In genomic region chr7:144489067-144489774, GRCm38 (mm10) we compare ENCODE assay signal across 11 mouse cellular contexts. TPM values are rescaled to one million over a fixed set of nuclear protein-coding genes. Genes with fewer than 3 reads are reported as not detected.
DNase-seq lines count a peak whose midpoint lies in the region; ATAC-seq and TF ChIP-seq lines count a peak whose summit lies in the region.
"Had no signal": no experiment of that assay in that cellular context is flagged by ENCODE, and none has a peak within 500 bp of the region (broad histone marks: within the 10 kb centered on the region; RNA-seq: fewer than 3 reads in every experiment).

No protein-coding gene starts in this region.

- intact Hi-C loops in heart, postnatal 10 days (cut with DNase I) = loop anchor here (10.0 kb wide), 1 partner anchor 416 kb away; no protein-coding TSS in a partner anchor

- no peak for TF ChIP-seq CTCF in lung, postnatal 0 days (IDR thresholded peaks at IDR 0.05)

- no peaks in the 10 kb centered on the region for H3K9me3 ChIP-seq in embryonic facial prominence, embryonic 14.5 days (ENCODE audit: control insufficient read depth, low read length)
- no peaks in the 10 kb centered on the region for H3K9me3 ChIP-seq in embryonic facial prominence, embryonic 10.5 days
- no peaks in the 10 kb centered on the region for H3K9me3 ChIP-seq in lung, postnatal 0 days (ENCODE audit: low read length)
- H3K9me3 ChIP-seq: midbrain, embryonic 10.5 days; neural tube, embryonic 15.5 days had no signal

- no peaks in the 10 kb centered on the region for H3K4me1 ChIP-seq in embryonic facial prominence, embryonic 14.5 days (ENCODE audit: control insufficient read depth, insufficient read depth, low read length)
- H3K4me1 ChIP-seq in embryonic facial prominence, embryonic 10.5 days = no peaks in the 10 kb centered on the region
- no peaks in the 10 kb centered on the region for H3K4me1 ChIP-seq in lung, postnatal 0 days (ENCODE audit: insufficient read depth, low read depth, low read length)
- H3K4me1 ChIP-seq: midbrain, embryonic 10.5 days; neural tube, embryonic 15.5 days had no signal

- 79% methylated on average over 6 of the region's 6 CpGs for WGBS in embryonic facial prominence, embryonic 14.5 days
- whole genome bisulfite sequencing in embryonic facial prominence, embryonic 10.5 days = 86% methylated on average over 6 of the region's 6 CpGs
- WGBS in lung, postnatal 0 days = 65% methylated on average over 6 of the region's 6 CpGs

- DNase-seq in embryonic facial prominence, embryonic 14.5 days (ENCODE audit: low spot score) = peak; percentile 17
- no peak for DNase-seq in embryonic facial prominence, embryonic 10.5 days (ENCODE audit: low spot score)
- DNase-seq in c-Kit-positive CD71-negative TER-119-negative erythroid progenitor cells, embryonic 14.5 days (ENCODE audit: low read depth) = peak; percentile 50
- peak; percentile 60 to 79 for DNase-seq in heart, postnatal 10 days
- DNase-seq in lung, postnatal 0 days (ENCODE audit: low spot score) = peak; percentile 18
- no peak for DNase-seq in layer of hippocampus, adult 9-11 months
- no peak for DNase-seq in left cerebral cortex, adult 18-20 months (ENCODE audit: low spot score in 2 of 2)
- DNase-seq: layer of hippocampus, postnatal 36 days had no signal

- 0 out of 2 replicates have a peak, but pooled peaks have one; percentile 26 for ATAC-seq in embryonic facial prominence, embryonic 14.5 days (ENCODE audit: low read depth)
- 0 out of 2 replicates have a peak, but pooled peaks have one; percentile 21 for ATAC-seq in lung, postnatal 0 days
- ATAC-seq in frontal cortex, adult (ENCODE audit: low TSS enrichment) = no peak

- no peak overlapping the region for H3K4me3 ChIP-seq in embryonic facial prominence, embryonic 14.5 days (ENCODE audit: low read depth, low read length)
- H3K4me3 ChIP-seq in embryonic facial prominence, embryonic 10.5 days = no peak overlapping the region
- H3K4me3 ChIP-seq in lung, postnatal 0 days (ENCODE audit: low read depth, low read length) = no peak overlapping the region
- H3K4me3 ChIP-seq: midbrain, embryonic 10.5 days; neural tube, embryonic 15.5 days had no signal

- TF ChIP-seq EP300 in lung, postnatal 0 days (IDR thresholded peaks at IDR 0.05) = no peak

- no peak overlapping the region for H3K27ac ChIP-seq in embryonic facial prominence, embryonic 14.5 days (replicated peaks; ENCODE audit: low read depth, low read length)
- H3K27ac ChIP-seq in embryonic facial prominence, embryonic 10.5 days (replicated peaks) = no peak overlapping the region
- no peak overlapping the region for H3K27ac ChIP-seq in lung, postnatal 0 days (ENCODE audit: low read length)
- H3K27ac ChIP-seq: midbrain, embryonic 10.5 days; neural tube, embryonic 15.5 days had no signal

- no peak overlapping the region for H3K9ac ChIP-seq in embryonic facial prominence, embryonic 14.5 days (ENCODE audit: low read depth, low read length)
- no peak overlapping the region for H3K9ac ChIP-seq in lung, postnatal 0 days (replicated peaks; ENCODE audit: low read depth)
- H3K9ac ChIP-seq: neural tube, embryonic 15.5 days had no signal

- no peak overlapping the region for H3K4me2 ChIP-seq in embryonic facial prominence, embryonic 14.5 days (ENCODE audit: low read depth, low read length)
- no peak overlapping the region for H3K4me2 ChIP-seq in lung, postnatal 0 days (replicated peaks; ENCODE audit: low read depth, low read length)
- H3K4me2 ChIP-seq: neural tube, embryonic 15.5 days had no signal

- H3K36me3 ChIP-seq in embryonic facial prominence, embryonic 14.5 days (ENCODE audit: control insufficient read depth, insufficient read depth, low read length) = peaks cover 75% of the 10 kb centered on the region
- H3K36me3 ChIP-seq in embryonic facial prominence, embryonic 10.5 days (replicated peaks) = peaks cover 95% of the 10 kb centered on the region
- peaks cover 3% of the 10 kb centered on the region; the same call in 1 of the 2 replicates for H3K36me3 ChIP-seq in lung, postnatal 0 days (ENCODE audit: insufficient read depth, low read length)

- H3K27me3 ChIP-seq in embryonic facial prominence, embryonic 14.5 days (replicated peaks; ENCODE audit: control insufficient read depth, insufficient read depth, low read length) = no peaks in the 10 kb centered on the region
- no peaks in the 10 kb centered on the region for H3K27me3 ChIP-seq in embryonic facial prominence, embryonic 10.5 days (replicated peaks; ENCODE audit: low read depth, poor library complexity, severe bottlenecking)
- H3K27me3 ChIP-seq in lung, postnatal 0 days (replicated peaks; ENCODE audit: insufficient read depth, low read length) = no peaks in the 10 kb centered on the region
- H3K27me3 ChIP-seq: neural tube, embryonic 15.5 days had no signal

RNA-seq across cellular contexts. Expression of gene Cttn, which starts 18.4 kb away (rescaled TPM):
- polyA plus RNA-seq in embryonic facial prominence, embryonic 14.5 days (2014; fragmentation: Nextera tagmentation; extraction: Ambion mirVana) = 157 and 179 TPM in 2 replicates
- 196 and 200 TPM in 2 replicates for polyA plus RNA-seq in embryonic facial prominence, embryonic 10.5 days (2016; fragmentation: Nextera tagmentation; extraction: Ambion mirVana)
- total RNA-seq in heart, postnatal 10 days (2021) = 10 to 100 TPM; 69.2 to 76.5 TPM
- 128 and 131 TPM in 2 replicates for polyA plus RNA-seq in lung, postnatal 0 days (2015; fragmentation: Nextera tagmentation; extraction: Ambion mirVana)
- total RNA-seq in left cerebral cortex, adult 18-20 months (2021) = 100 to 1,000 TPM in 1 of 2 experiments, 10 to 100 TPM in 1; 91.7 to 103 TPM

Comparison
In these comparisons a context has a peak if more than half of its experiments do, and no peak if none do; other contexts are left out.
1. DNase-seq: peak in embryonic facial prominence, embryonic 14.5 days (single experiment), c-Kit-positive CD71-negative TER-119-negative erythroid progenitor cells, embryonic 14.5 days (single experiment), heart, postnatal 10 days (2 of 2) and lung, postnatal 0 days (single experiment); none in embryonic facial prominence, embryonic 10.5 days (single experiment), layer of hippocampus, adult 9-11 months (single experiment) and left cerebral cortex, adult 18-20 months (0 of 2).